Mouse (Mus musculus) CH12.LX (cell line): ENCODE measurements around the gene Eid1. TPM values are rescaled to one million over a fixed set of nuclear protein-coding genes. Genes with fewer than 3 reads are reported as not detected.

ENCODE experiments used
- DNase-seq: peaks from one replicate; pipeline ENCODE4 v3.0.0-alpha.2; 2013; ENCODE audit errors: extremely low read depth
- H3K27ac ChIP-seq: 2 replicates; pipeline ENCODE4 v1.5.1; 2012; ENCODE audit warnings: low read depth, mild to moderate bottlenecking, control low read depth, moderate library complexity; ENCODE audit not compliant: insufficient read depth
- H3K27me3 ChIP-seq: replicated peaks from 2 replicates; pipeline ENCODE3; 2012; ENCODE audit warnings: inconsistent platforms
- H3K36me3 ChIP-seq, 2 experiments: replicated peaks in 1 of 2; 2 replicates each; pipeline versions ENCODE3 to v1.6.1; 2012; ENCODE audit warnings: inconsistent platforms in 1 of 2, low read length in 1 of 2, mild to moderate bottlenecking in 1 of 2, mixed read lengths in 1 of 2, moderate library complexity in 1 of 2; ENCODE audit not compliant: control insufficient read depth in 1 of 2, insufficient read depth in 1 of 2
- H3K4me1 ChIP-seq, 2 experiments: 2 replicates each; pipeline ENCODE4 v1.6.1; 2012; ENCODE audit warnings: inconsistent platforms in 1 of 2, moderate library complexity in 1 of 2; ENCODE audit not compliant: insufficient read depth in 2 of 2, control insufficient read depth in 1 of 2
- H3K4me2 ChIP-seq: 2 replicates; pipeline ENCODE4 v1.6.1; 2012; ENCODE audit warnings: low read depth, mild to moderate bottlenecking, control low read depth; ENCODE audit not compliant: poor library complexity, insufficient read depth, severe bottlenecking
- H3K4me3 ChIP-seq, 3 experiments: fragments of 150-350 bp in 1 of 3; sonication (generic) in 1 of 3; replicated peaks in 1 of 3; 2 replicates each; pipeline versions ENCODE3 to v1.5.1; 2011 to 2012; ENCODE audit warnings: low read depth in 2 of 3, low read length in 2 of 3, mild to moderate bottlenecking in 2 of 3, moderate library complexity in 2 of 3, control low read depth in 1 of 3, improper control_type of control experiment in 1 of 3, inconsistent platforms in 1 of 3, mixed read lengths in 1 of 3; ENCODE audit not compliant: poor library complexity in 1 of 3
- H3K79me2 ChIP-seq: replicated peaks from 2 replicates; pipeline ENCODE4 v1.6.1; 2012; ENCODE audit warnings: mild to moderate bottlenecking, moderate library complexity; ENCODE audit not compliant: control insufficient read depth, poor library complexity, insufficient read depth, severe bottlenecking; ENCODE audit errors: extremely low read depth
- H3K9ac ChIP-seq: 2 replicates; pipeline ENCODE4 v1.6.1; 2012; ENCODE audit warnings: low read depth, mild to moderate bottlenecking, control low read depth, moderate library complexity; ENCODE audit not compliant: insufficient read depth
- H3K9me3 ChIP-seq: replicated peaks from 2 replicates; pipeline ENCODE3; 2012; ENCODE audit warnings: low read length, inconsistent platforms, mixed read lengths
- BHLHE40 ChIP-seq: IDR thresholded peaks from 2 replicates; pipeline ENCODE4 v1.6.1; 2011; ENCODE audit warnings: mild to moderate bottlenecking, low read depth, low read length, improper control_type of control experiment
- CHD1 ChIP-seq: IDR thresholded peaks from 2 replicates; pipeline ENCODE4 v1.6.1; 2012; ENCODE audit warnings: low read depth, low read length, improper control_type of control experiment, inconsistent platforms
- IRF4 ChIP-seq: IDR thresholded peaks from 2 replicates; pipeline ENCODE4 v1.6.1; 2014; ENCODE audit warnings: low read depth, mild to moderate bottlenecking, inconsistent platforms, low read length, improper control_type of control experiment
- JUN ChIP-seq: IDR thresholded peaks from 2 replicates; pipeline ENCODE4 v1.6.1; 2011; ENCODE audit warnings: low read depth, mild to moderate bottlenecking, low read length, improper control_type of control experiment, moderate library complexity; ENCODE audit not compliant: insufficient read depth
- MAX ChIP-seq: IDR thresholded peaks from 2 replicates; pipeline ENCODE4 v1.6.1; 2011; ENCODE audit warnings: low read length, improper control_type of control experiment
- MAZ ChIP-seq: IDR thresholded peaks from 2 replicates; pipeline ENCODE4 v1.6.1; 2012; ENCODE audit warnings: low read depth, mild to moderate bottlenecking, inconsistent platforms, low read length, improper control_type of control experiment, moderate library complexity
- MXI1 ChIP-seq: IDR thresholded peaks from 2 replicates; pipeline ENCODE4 v1.6.1; 2011; ENCODE audit warnings: mild to moderate bottlenecking, low read depth, low read length, improper control_type of control experiment
- NRF1 ChIP-seq: IDR thresholded peaks from 2 replicates; pipeline ENCODE4 v1.6.1; 2014; ENCODE audit warnings: low read depth, mild to moderate bottlenecking, inconsistent platforms, low read length, improper control_type of control experiment, moderate library complexity
- POLR2A ChIP-seq: IDR thresholded peaks from 2 replicates; pipeline ENCODE4 v1.6.1; 2011; ENCODE audit warnings: low read depth, mild to moderate bottlenecking, improper control_type of control experiment, low read length
- POLR2AphosphoS2 ChIP-seq: IDR thresholded peaks from 2 replicates; pipeline ENCODE4 v1.6.1; 2011; ENCODE audit warnings: low read depth, low read length, improper control_type of control experiment
- RAD21 ChIP-seq: IDR thresholded peaks from 2 replicates; pipeline ENCODE4 v1.6.1; 2011; ENCODE audit warnings: low read depth, mild to moderate bottlenecking, low read length, improper control_type of control experiment, moderate library complexity
- RCOR1 ChIP-seq: conservative IDR thresholded peaks from 2 replicates; pipeline ENCODE4 v1.6.1; 2012; ENCODE audit warnings: low read depth, mild to moderate bottlenecking, inconsistent platforms, low read length, improper control_type of control experiment
- SIN3A ChIP-seq: IDR thresholded peaks from 2 replicates; pipeline ENCODE4 v1.6.1; 2012; ENCODE audit warnings: low read length, improper control_type of control experiment, inconsistent platforms
- SMC3 ChIP-seq: IDR thresholded peaks from 2 replicates; pipeline ENCODE4 v1.6.1; 2011; ENCODE audit warnings: low read depth, low read length, improper control_type of control experiment
- TCF12 ChIP-seq: IDR thresholded peaks from 2 replicates; pipeline ENCODE4 v1.6.1; 2014; ENCODE audit warnings: low read depth, mild to moderate bottlenecking, inconsistent platforms, low read length, improper control_type of control experiment
- UBTF ChIP-seq: IDR thresholded peaks from 2 replicates; pipeline ENCODE4 v1.6.1; 2012; ENCODE audit warnings: low read depth, mild to moderate bottlenecking, inconsistent platforms, low read length, improper control_type of control experiment, moderate library complexity
- ZC3H11A ChIP-seq: IDR thresholded peaks from 2 replicates; pipeline ENCODE4 v1.6.1; 2012; ENCODE audit warnings: low read depth, mild to moderate bottlenecking, inconsistent platforms, low read length, improper control_type of control experiment
- ZKSCAN1 ChIP-seq: IDR thresholded peaks from 2 replicates; pipeline ENCODE4 v1.6.1; 2012; ENCODE audit warnings: low read depth, inconsistent platforms, low read length, improper control_type of control experiment, borderline replicate concordance
- ZNF384 ChIP-seq: IDR thresholded peaks from 2 replicates; pipeline ENCODE4 v1.6.1; 2012; ENCODE audit warnings: low read depth, low read length, improper control_type of control experiment, inconsistent platforms
- dilution Hi-C: fragments of 300-500 bp; cut with MboI; formaldehyde crosslinking; loops from 2 replicates; pipeline ENCODE4 v1.14.3; 2020; ENCODE audit warnings: low sequenced_read_pairs; ENCODE audit not compliant: extremely low pct_unique_long_range_greater_than_20kb, extremely low pct_ligation_motif_present
- in situ Hi-C: fragments of 300-500 bp; cut with MboI; formaldehyde crosslinking; loops from 3 replicates; pipeline ENCODE4 v1.14.3; 2019; ENCODE audit warnings: low sequenced_read_pairs, low pct_ligation_motif_present, low pct_unique_long_range_greater_than_20kb, mixed read lengths
- polyA plus RNA-seq: library from polyadenylated mRNA; unstranded; fragments of >175 nt; gene quantifications from 2 replicates; pipeline ENCODE4 v1.2.1, GENCODE M21; 2012; ENCODE audit warnings: low read depth; ENCODE audit not compliant: insufficient read length
- total RNA-seq, 2 experiments: library from RNA; depleted of rRNA; stranded (reverse); fragments of 300-350 nt in 1 of 2; fragments of >200 nt in 1 of 2; gene quantifications; 2 replicates each; pipeline ENCODE4 v1.2.3; 2012 to 2014

The Eid1 gene
- total RNA-seq (2012; rRNA removed) (15.4 and 17.0 TPM in 2 replicates), total RNA-seq (2014; rRNA removed) (39.8 and 43.2 TPM in 2 replicates), polyA plus RNA-seq (20.4 and 22.7 TPM in 2 replicates)

- Histone ChIP-seq H3K27me3 (no peaks in the 10 kb centered on the region), H3K4me2 (peak within 1 kb of the TSS; percentile 67), H3K4me1 (peaks cover under 1 to 12% of the 10 kb centered on the region in 2 experiments; a peak in 3 of 4 replicates), H3K4me3 (peak within 1 kb of the TSS; percentile 54 to 87 (median 64)), H3K79me2 (no peaks in the 10 kb centered on the region; the same call in 1 of the 2 replicates), H3K9ac (peak within 1 kb of the TSS; percentile 76), H3K9me3 (peaks cover 3% of the 10 kb centered on the region), H3K27ac (no peak within 1 kb of the TSS), H3K36me3 (no peaks in the 10 kb centered on the region)
- in situ Hi-C loops (loop anchor here (25.0 kb wide), 1 partner anchor 364 kb away; the partner anchor contains the start of gene Fgf7), dilution Hi-C loops (no loop called here)
- peak; percentile 44 for DNase-seq
- peak; percentile 29; the same call in 1 of the 2 replicates for TF ChIP-seq SIN3A
- no peak for TF ChIP-seq IRF4
- no peak for TF ChIP-seq RCOR1
- 0 out of 2 replicates have a peak, but pooled peaks have one; percentile 20 for TF ChIP-seq MAX
- TF ChIP-seq ZKSCAN1 = no peak
- TF ChIP-seq RAD21 = no peak
- TF ChIP-seq POLR2AphosphoS2 = no peak
- peak; percentile 98 for TF ChIP-seq BHLHE40
- TF ChIP-seq JUN = no peak
- 0 out of 2 replicates have a peak, but pooled peaks have one; percentile 28 for TF ChIP-seq TCF12
- peak; percentile 87; the same call in 1 of the 2 replicates for TF ChIP-seq UBTF
- TF ChIP-seq SMC3 = no peak
- TF ChIP-seq NRF1 = peak; percentile 90
- TF ChIP-seq ZNF384 = peak; percentile 65
- TF ChIP-seq CHD1 = no peak
- TF ChIP-seq ZC3H11A = no peak
- TF ChIP-seq MAZ = no peak
- TF ChIP-seq POLR2A = 0 out of 2 replicates have a peak, but pooled peaks have one; percentile 35
- TF ChIP-seq MXI1 = peak; percentile 28
- TF ChIP-seq, all 38 proteins: peak for 9
These were observed at the start of gene Eid1 for GRCm38 (mm10) chr2:125672957-125673631. Gene Eid1 (plus strand): TSS chr2:125673095.

DNA sequence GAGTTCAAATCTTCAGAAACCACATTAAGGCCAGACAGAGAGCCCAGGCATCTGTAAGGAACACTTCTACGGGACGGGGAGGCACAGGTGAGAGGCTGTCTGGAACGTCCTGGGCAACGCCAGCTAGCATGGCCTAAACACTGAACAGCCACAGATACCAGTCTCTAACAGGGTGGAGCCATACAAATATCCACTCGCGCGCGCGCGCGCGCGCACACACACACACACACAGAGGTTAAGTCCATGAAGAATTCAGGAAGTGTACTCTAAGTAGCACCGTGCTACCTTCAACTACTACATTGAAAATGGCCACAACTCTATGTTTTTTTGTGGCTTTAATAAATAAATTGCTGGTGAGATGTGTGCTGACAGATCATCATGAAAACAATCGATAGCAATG, 49.7 kb upstream of the Eid1 start:
- Histone ChIP-seq H3K27ac (no peak overlapping the region), H3K79me2 (peaks cover 33% of the 10 kb centered on the region), H3K4me2 (peak overlapping the region; percentile 100), H3K27me3 (peaks cover 3% of the 10 kb centered on the region), H3K9me3 (no peaks in the 10 kb centered on the region), H3K4me1 (peaks cover 11 to 38% of the 10 kb centered on the region in 2 experiments), H3K9ac (peak overlapping the region; percentile 71), H3K4me3 (peak overlapping the region; percentile 87 to 97 (median 88)), H3K36me3 (peaks cover 19 to 35% of the 10 kb centered on the region in 2 experiments)
- TF ChIP-seq NRF1 = peak; percentile 77
- no peak for TF ChIP-seq SMC3
- in situ Hi-C loops = no loop called here
- dilution Hi-C loops = no loop called here
- peak; percentile 62 for DNase-seq
